Mouse (Mus musculus): ENCODE measurements around the gene Ttll5.

DNA sequence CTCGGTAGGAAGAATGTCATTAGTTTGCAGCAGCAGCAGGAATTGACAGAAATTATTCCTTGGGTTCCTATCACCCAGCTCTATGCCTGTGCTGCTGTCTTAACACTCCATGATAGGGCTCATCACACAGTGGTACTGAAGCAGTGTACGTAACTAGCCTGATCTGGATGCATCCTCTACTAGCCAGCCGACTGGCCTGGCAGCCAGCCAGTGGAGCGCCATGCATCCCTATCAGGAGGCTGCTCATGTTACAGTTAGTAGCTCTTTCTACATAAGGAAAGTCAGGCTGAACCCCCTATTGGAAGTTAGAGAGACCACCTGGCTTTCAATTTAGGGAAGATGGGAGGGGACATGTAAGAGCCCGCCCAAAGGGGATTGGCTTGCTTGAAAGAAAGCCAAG is 202.5 kb downstream of the Ttll5 start:
- TF ChIP-seq CTCF (IDR thresholded peaks at IDR 0.05; ENCODE audit: low read depth) (no peak), EP300 (IDR thresholded peaks at IDR 0.05; ENCODE audit: low read depth) (no peak)

All from heart, postnatal 0 days (tissue).